Mouse (Mus musculus) heart, postnatal 4 days (tissue): ENCODE data around the gene Ankrd55. TPM values are rescaled to one million over a fixed set of nuclear protein-coding genes. Genes with fewer than 3 reads are reported as not detected.

Experiments
- DNase-seq: peaks from one replicate; pipeline ENCODE4 v3.0.0; 2021
- total RNA-seq, 2 experiments: library from RNA; stranded (reverse); gene quantifications; 2 replicates each; pipeline ENCODE4 v1.2.3; 2021

The Ankrd55 gene
- total RNA-seq, 2 experiments from 2014 or later, result not detected

DNA sequence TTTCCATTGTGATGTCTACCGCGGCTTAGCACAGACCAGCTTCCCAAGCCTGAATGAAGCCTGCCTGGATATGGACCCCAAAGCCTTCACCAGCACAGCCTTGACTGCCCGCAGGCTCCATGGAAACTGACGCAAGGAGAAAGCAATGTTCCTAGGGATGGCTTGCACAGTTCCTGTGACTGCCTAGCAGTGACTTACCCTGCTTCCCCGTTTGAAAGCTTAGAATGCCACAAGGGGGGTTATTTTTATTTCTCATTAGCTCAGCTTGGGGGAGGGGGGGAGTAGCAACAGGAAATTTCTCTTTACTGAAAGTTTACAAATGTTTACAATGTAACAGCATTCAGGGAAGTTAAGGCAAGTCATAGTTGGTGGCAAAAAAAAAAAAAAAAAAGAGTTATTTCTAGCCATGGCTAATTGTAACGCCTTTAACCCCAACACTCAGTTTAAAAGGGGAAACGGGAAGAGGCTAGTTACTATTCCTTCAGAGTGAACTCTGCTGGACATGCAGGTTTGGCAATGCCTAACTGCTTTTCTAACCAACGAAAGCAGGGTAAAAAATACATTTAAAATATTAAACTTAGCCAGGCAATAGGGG lies 56.1 kb downstream of the Ankrd55 start:
- DNase-seq, result no peak

DNA sequence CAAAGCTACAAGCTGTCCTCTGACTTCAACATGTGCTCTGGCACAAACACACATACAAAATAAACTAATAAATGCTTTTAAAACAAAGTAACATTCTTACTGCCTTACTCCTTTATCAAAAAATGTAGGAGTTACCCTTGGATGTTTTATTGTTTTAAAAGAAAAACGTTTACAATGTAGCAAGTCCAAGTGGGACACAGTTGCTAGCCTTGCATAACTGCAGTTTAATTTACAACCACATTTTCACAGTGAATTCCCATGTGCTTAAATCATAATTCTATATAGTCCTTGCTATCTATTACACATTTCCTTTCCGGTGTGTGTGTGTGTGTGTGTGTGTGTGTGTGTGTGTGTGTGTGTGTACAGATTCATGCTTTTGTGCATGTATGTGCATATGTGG lies 57.3 kb downstream of the Ankrd55 start:
- DNase-seq, result no peak

DNA sequence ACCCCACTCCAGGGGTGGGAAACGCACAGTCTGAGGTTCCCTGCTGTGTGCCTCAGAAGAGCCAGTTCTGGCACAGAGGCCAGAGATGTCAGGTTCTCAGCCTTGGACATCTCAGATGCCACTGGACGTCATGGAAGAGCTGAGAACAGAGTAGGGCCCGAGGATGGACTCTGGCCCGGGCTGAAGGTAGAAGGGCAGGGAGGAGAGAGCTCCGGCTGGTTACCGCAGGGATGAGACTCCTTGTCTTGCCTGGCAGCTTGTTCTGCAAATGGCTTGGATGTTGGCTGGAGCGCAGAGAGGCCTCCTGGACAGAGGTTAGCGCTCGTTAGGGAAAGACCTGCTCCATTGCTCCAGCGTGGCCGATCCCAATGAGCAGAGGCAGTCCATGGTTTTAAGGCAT lies 57.8 kb downstream of the Ankrd55 start:
- DNase-seq, result no peak

GRCm38 (mm10) chr13:112346659-112347142 lies 58.5 kb downstream of the Ankrd55 start:
- no peak for DNase-seq

DNA sequence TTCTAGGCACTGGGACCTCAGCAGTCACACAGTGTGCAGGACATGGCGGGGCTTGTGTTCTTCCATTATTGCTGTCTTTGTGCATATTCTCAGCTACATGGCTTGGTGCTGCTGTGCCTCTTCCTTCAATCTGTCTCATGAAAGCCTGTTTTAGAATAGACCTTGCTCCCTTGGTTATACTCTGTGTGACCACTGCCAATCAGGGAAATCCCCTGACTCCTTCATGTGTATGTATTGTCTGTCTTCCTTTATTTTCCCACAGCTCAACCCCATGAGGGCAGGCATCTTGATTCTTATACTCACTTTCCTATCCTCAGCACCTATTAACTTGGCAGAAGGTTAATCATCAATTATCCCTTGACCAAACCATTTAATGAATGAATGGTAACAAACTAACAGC lies 60.0 kb downstream of the Ankrd55 start:
- DNase-seq, result no peak

DNA sequence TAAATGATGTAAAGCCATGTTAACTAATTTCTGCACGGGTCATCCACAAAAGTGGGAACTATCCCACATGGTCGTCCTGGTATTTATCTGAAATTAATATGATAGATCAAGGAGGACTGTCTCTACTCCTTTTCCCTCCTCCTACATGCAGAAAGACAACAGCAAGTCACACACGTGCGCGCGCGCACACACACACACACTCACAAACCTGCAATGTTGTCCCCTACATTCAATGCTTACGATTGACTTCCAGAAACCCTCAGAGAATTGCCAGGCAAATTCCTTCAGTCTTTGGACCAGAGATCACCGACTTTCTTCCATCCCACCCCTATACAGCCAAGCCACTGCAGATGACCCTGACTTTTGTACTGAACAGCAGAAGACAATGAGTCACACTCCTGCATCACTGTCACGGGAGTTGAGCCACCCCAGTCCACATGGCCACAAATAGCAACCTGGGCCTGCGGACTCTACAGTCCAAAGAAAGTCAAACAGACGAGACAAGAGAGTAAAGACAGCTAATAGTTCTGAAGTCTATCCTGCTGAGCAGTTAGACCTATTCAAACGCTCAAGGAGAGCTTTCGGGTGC lies 60.7 kb downstream of the Ankrd55 start:
- no peak for DNase-seq

DNA sequence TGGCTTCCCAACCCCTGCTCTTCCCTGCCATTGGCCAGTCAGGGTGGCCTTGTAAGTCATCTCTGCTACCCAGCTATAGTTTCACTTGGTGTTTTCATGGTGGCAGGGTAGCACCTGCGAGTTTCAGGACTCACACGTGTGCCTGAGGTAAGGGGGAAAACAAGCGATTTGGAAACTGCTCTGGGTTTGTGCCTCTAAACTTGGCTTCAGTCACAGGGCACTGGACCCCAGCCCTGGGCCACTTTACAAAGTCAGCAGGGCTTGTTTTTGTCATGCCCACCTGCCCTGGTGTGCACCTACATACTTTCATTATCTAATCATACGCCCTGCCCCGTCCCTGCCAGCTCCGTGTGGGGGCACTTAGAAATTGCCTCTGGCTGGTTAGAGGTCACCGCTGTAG lies 61.2 kb downstream of the Ankrd55 start:
- DNase-seq, result no peak

GRCm38 (mm10) chr13:112351943-112352342 lies 63.7 kb downstream of the Ankrd55 start:
- DNase-seq, result no peak

DNA sequence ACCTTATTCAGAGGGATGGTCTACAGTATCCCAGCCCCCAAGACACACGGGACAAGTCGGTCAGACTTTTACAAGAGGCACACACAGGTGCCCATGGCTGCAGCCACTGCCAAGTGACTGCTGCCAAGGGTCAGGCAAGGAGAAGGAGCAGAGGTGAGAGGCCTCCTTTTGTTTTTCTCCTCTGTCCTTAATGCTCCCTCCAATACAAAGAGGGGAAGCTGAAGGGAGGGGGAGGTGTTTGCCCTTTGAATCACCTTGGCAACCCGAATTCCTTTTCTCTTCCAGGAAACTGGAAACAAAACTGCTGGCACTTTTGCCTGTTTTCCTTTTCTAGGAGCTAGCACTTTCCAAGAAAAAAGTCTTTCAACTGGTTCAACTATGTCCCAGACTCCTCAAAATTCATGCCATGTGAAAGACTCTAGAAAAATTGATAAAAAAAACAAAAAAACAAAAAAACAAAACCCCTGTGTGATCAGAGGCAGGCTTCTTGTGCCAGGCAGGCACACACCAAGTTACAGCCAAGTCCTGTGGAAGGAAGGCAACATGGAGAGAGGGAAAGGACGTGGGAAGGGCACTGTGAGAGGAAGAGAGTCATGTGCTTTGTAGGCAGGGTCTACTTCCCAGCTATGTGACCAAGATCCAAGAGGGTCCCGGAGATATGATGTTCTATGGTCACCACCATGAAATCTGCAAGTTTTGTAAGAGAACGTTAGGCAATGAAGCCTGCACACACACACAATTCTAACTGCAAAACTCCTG lies 66.0 kb downstream of the Ankrd55 start:
- DNase-seq, result peak; percentile 33

GRCm38 (mm10) chr13:112354958-112355357 lies 66.7 kb downstream of the Ankrd55 start:
- no peak for DNase-seq

GRCm38 (mm10) chr13:112355794-112356486 lies 67.7 kb downstream of the Ankrd55 start:
- no peak for DNase-seq

GRCm38 (mm10) chr13:112361575-112361974 lies 73.3 kb downstream of the Ankrd55 start:
- no peak for DNase-seq

GRCm38 (mm10) chr13:112363218-112363617 lies 75.0 kb downstream of the Ankrd55 start:
- DNase-seq, result no peak

DNA sequence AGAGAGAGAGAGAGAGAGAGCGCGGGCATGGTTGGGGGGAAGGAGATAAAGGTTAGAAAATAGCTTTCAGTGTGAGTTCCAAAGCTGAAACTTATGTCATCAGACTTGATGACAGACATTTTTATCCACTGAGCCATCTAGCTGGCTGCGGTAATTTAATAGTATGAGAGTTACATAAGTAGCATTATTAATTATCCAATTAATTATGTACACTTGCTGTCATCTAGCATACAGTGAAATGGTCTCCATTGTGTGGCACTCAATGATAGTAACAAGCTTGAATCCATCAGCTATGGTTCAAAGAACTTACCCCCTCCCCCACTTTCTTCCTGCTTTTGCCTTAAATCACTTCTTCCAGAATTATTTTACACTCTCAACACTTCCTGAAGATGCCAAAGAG lies 75.5 kb downstream of the Ankrd55 start:
- no peak for DNase-seq

DNA sequence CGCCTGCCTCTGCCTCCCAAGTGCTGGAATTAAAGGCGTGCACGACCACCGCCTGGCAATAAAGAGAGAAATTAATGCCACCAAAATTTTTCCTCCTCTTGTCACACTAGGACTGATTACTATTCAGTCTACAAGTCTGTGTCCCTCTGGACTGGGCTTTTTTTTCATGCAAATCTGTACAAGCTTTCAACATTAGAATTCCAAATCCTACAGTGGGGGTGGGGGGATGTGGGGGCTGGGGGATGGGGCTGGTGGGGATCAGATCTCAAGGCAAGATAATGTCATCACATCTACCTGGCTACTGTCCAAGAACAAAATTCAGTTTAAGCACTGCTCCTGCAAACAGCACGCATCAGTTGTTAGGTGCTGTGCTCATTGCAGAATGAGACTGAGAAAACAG lies 76.4 kb downstream of the Ankrd55 start:
- DNase-seq, result no peak

DNA sequence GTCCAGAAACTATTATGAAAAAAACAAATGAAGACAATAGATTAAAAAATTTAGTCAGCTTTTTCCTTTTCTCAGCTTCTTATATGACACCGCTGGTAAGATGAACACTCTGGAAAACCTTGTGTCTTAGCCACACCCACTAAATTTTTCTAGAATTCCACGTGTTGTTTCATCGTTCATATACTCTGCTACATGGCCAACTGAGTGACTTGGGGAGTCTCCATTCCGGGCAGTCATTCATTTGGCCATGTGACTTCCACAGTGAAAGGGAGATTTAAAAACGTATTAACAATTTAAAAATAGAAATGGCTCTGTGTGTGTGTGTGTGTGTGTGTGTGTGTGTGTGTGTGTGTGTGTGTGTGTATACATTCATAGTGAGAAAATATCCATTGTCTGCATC lies 77.1 kb downstream of the Ankrd55 start:
- DNase-seq, result no peak

DNA sequence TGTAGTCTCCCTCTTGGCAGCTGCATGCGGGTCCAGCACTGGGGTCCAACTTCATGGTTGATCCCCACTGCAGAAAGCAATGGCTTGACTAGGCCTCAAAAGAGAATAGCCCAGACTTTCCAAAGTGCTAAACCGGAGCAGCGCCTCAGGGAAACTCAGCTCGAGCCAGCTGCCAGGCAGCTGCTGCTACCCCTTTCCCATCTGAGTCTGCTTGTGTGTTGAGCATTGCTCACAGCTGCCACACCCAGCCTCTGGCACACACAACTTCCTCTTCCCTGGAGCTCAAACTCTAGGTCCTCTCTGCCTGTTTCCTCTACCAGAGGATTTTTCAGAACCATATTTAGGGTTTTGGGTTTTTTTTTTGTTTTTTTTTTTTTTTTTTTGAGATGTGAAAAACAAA lies 77.5 kb downstream of the Ankrd55 start:
- DNase-seq, result peak; percentile 30

DNA sequence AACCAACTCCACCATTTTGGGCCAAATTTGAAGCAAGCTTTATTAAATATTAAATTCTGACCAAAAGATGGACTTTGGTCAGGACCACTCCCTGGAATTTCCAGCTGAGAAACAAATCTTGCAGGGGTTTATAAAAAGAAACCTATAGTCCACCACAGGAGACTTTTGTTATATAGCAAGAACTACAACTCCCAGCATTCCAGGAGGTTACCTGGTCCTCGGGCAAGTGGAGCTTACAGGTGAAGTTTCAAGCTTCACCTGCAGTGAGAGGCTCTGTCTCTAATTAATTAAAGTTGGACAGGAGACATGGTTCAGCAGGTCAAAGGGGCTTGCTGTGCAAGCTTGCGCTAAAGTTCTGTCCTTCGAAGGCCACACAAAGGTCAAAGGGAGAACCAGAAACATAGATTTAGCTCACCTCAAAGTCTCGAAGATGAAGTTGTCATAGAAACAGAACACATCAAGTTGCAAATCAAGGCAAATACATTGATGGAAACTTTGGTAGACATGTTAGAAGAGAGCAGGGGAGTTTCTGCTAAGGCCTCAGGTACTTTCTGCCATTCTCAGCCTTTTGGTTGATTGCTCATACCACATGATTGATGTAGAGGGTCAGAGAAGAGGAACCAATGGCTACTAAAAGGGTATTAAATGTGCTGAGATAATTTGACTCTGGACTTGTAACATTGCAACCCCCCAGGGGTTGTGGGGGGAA lies 78.2 kb downstream of the Ankrd55 start:
- DNase-seq, result no peak

- no peak for DNase-seq
These were observed 83.5 kb downstream of the Ankrd55 start for GRCm38 (mm10) chr13:112371729-112372128.

- peak; percentile 25 for DNase-seq
These were observed 87.5 kb downstream of the Ankrd55 start for GRCm38 (mm10) chr13:112375766-112376165.

DNA sequence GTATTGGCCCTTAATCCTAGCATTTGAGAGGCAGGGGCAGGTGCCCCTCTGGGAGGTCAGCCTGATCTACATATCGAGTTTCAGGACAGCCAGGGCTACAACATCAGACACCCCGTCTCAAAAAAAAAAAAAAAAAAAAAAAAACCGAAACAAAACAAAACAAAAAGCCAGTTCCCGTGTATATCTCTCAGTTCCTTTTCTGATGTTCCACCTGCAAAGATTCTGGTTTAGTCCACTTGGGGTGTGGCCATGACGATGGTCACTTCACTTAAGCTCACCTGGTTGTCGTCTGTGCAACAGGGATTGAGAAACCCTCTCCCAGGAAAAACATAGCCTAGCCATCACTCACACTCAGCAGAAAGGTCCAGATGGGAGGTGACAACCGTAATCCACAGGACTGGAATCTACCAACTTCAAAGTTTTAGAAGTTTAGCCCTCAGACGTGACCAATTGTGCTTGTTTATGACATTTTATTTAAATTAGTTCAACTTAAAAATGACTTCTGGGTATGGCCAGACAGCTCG lies 90.6 kb downstream of the Ankrd55 start:
- no peak for DNase-seq

- DNase-seq, result no peak
These were observed 93.2 kb downstream of the Ankrd55 start for GRCm38 (mm10) chr13:112381476-112381875.
